Mouse (Mus musculus) kidney, postnatal 10 days (tissue): ENCODE results near the gene Vmn2r117.
"Not testable (repeated sequence)": the region's sequence is repeated elsewhere in the genome, so short reads cannot be mapped to it uniquely, and the experiment has no call there.

Experiments used
- DNase-seq: peaks from one replicate; pipeline ENCODE4 v3.0.0; 2021; ENCODE audit warnings: mixed read lengths

Vmn2r117 gene

GRCm38 (mm10) chr17:23479599-23479998 is at the start of gene Vmn2r117:
Gene Vmn2r117, minus strand, starts transcription at chr17:23479699.
- DNase-seq: not testable (repeated sequence)

- DNase-seq: not testable (repeated sequence)
Measured at GRCm38 (mm10) chr17:23522941-23523732, 43.6 kb upstream of the Vmn2r117 start.

- no peak for DNase-seq
Measured at GRCm38 (mm10) chr17:23518701-23519423, 39.4 kb upstream of the Vmn2r117 start.

- DNase-seq: no peak
Measured at GRCm38 (mm10) chr17:23433150-23433679, 46.3 kb downstream of the Vmn2r117 start.
